Comparison of ENCODE assay signal across 15 mouse cellular contexts in genomic region chr5:17275346-17275745, GRCm38 (mm10).
"Had no signal": no experiment of that assay in that cellular context is flagged by ENCODE, and none has a peak within 500 bp of the region (broad histone marks: within the 10 kb centered on the region; RNA-seq: fewer than 3 reads in every experiment).

No protein-coding gene starts in this region.

- H3K36me3 ChIP-seq: neural tube, embryonic 15.5 days; stomach, embryonic 15.5 days had no signal

- H3K27ac ChIP-seq: neural tube, embryonic 15.5 days; stomach, embryonic 15.5 days; stomach, postnatal 0 days had no signal

- H3K4me3 ChIP-seq: neural tube, embryonic 15.5 days; stomach, embryonic 15.5 days had no signal

- H3K4me1 ChIP-seq: neural tube, embryonic 15.5 days; stomach, embryonic 15.5 days had no signal

- H3K4me2 ChIP-seq: neural tube, embryonic 15.5 days; stomach, embryonic 15.5 days had no signal

- H3K9ac ChIP-seq: neural tube, embryonic 15.5 days; stomach, embryonic 15.5 days had no signal

- H3K9me3 ChIP-seq: neural tube, embryonic 15.5 days; stomach, embryonic 15.5 days had no signal

- DNase-seq: retina, postnatal 1 day; right cerebral cortex, adult 18-20 months; right cerebral cortex, postnatal 14 days; right cerebral cortex, postnatal 25 days; right cerebral cortex, postnatal 4 days; spleen, adult 18-20 months; thymus, adult 18-20 months; thymus, adult 2 months; thymus, postnatal 14 days; thymus, postnatal 25 days; thymus, postnatal 36 days; thymus, postnatal 4 days had no signal

- H3K27me3 ChIP-seq: neural tube, embryonic 15.5 days; stomach, embryonic 15.5 days had no signal
